Mouse (Mus musculus): ENCODE data around the gene Castor1. TPM values are rescaled to one million over a fixed set of nuclear protein-coding genes. Genes with fewer than 3 reads are reported as not detected.

The Castor1 gene
- total and polyA plus RNA-seq, 2 experiments from 2014 or later = 4.9 to 6.9 TPM

DNA sequence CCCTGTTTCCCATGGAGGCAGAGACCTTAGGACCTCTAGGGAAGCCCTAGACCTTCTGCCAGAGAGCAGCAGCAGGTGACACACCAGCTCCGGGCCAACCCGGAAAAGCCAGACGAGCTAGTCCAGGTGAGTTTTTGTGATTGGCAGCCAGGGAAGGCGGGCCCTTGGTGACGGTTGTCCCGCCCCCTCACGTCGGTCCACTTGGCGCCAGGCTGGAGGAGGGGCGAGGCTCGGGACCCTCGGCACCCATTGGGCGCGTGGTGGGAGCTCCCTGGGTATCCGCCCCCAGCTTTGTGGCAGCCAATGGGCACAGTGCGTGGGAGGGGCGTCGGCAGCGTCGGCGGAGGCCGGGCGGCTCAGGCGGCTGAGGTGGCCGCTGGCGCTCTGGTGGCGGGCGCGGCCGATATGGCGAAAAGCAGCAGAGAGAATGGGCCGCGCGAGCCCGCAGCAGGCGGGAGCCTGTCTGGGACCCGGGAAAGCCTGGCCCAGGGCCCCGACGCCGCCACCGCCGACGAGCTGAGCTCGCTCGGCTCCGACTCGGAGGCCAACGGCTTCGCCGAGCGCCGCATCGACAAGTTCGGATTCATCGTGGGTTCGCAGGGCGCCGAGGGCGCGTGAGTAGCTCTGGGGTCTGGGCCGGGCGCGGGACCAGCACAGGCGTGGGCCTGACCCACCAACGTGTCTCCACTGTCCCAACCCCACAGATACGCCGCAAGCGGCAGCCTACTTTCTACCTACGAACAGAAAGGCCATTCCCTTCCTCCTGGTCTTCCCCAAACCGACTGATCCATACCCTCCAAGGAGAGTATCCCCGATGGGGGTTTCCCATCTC is 31.3 kb upstream of the Castor1 start, which contains the start of gene Tbc1d10a:
Tbc1d10a (plus strand) TSS at position 304 of the 832 bp plus-strand sequence.
- Histone ChIP-seq H3K36me3 (ENCODE audit: insufficient read depth) (peaks cover 18% of the 10 kb centered on the region), H3K4me3 (ENCODE audit: low read depth, low read length) (peak within 1 kb of the TSS; percentile 70), H3K9ac (peak within 1 kb of the TSS; percentile 86), H3K27ac (ENCODE audit: low read depth, low read length) (peak within 1 kb of the TSS; percentile 72), H3K4me2 (ENCODE audit: low read depth) (peak within 1 kb of the TSS; percentile 70), H3K27me3 (ENCODE audit: insufficient read depth, low read length) (no peaks in the 10 kb centered on the region), H3K4me1 (ENCODE audit: insufficient read depth) (peaks cover 7% of the 10 kb centered on the region; the same call in 1 of the 2 replicates), H3K9me3 (ENCODE audit: low read length) (no peaks in the 10 kb centered on the region)
- ATAC-seq (peak; percentile 99), DNase-seq (peak; percentile 98)
- WGBS = under 1% methylated on average over 62 of the region's 71 CpGs
- TF ChIP-seq CTCF (IDR thresholded peaks at IDR 0.05; ENCODE audit: low read depth) = no peak

DNA sequence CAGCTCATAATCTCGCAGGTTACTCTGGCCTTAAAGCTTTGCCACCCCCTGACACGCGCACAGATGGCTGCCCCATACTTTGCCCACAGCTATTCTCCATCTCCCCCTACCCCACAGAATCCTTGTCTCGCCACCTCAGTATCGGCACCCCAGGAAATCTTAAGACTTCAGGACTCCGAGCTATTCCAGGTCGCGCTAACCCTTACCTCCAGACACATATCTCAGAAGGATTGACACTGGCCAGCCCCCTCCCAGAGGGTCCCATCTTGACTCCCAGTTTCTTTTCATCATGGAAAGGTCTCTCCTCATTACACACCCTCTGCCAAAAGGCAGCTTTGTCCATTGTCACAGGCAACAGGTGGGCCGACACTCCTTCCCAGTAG is 30.7 kb upstream of the Castor1 start:
- Histone ChIP-seq H3K4me2 (ENCODE audit: low read depth) (peak overlapping the region; percentile 70), H3K9me3 (ENCODE audit: low read length) (no peaks in the 10 kb centered on the region), H3K9ac (peak overlapping the region; percentile 86), H3K27ac (ENCODE audit: low read depth, low read length) (no peak overlapping the region), H3K4me1 (ENCODE audit: insufficient read depth) (peaks cover 7% of the 10 kb centered on the region; the same call in 1 of the 2 replicates), H3K36me3 (ENCODE audit: insufficient read depth) (peaks cover 12% of the 10 kb centered on the region), H3K4me3 (ENCODE audit: low read depth, low read length) (peak overlapping the region; percentile 70), H3K27me3 (ENCODE audit: insufficient read depth, low read length) (no peaks in the 10 kb centered on the region)
- ATAC-seq = no peak
- no peak for TF ChIP-seq CTCF (IDR thresholded peaks at IDR 0.05; ENCODE audit: low read depth)
- WGBS = 11% methylated on average over 9 of the region's 9 CpGs
- no peak for DNase-seq

DNA sequence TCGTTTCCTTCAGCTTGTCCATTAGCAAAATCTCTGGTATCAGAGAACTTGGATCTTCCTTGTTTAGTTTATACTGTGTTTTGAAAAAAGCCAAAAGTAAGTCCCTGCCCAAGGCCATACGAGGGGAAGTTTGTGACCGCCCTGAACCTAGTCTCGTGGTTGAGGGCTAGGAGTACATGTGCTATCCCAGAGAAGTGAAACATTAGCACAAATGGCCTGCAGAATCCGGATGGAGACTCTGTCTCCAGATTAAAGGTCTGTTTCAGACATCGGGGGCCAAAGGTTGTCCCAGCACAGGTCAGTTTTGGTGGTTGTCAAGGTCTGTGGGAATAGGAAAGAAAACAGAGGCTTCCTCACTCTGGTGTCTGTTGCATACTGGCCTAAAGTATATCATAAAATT is 28.8 kb upstream of the Castor1 start:
- H3K9me3 ChIP-seq (ENCODE audit: low read length) = no peaks in the 10 kb centered on the region
- no peak for TF ChIP-seq CTCF (IDR thresholded peaks at IDR 0.05; ENCODE audit: low read depth)
- no peak overlapping the region for H3K4me2 ChIP-seq (ENCODE audit: low read depth)
- 88% methylated on average over 6 of the region's 6 CpGs for WGBS
- H3K27me3 ChIP-seq (ENCODE audit: insufficient read depth, low read length) = no peaks in the 10 kb centered on the region
- H3K9ac ChIP-seq = no peak overlapping the region
- H3K27ac ChIP-seq (ENCODE audit: low read depth, low read length) = no peak overlapping the region
- DNase-seq (no peak), ATAC-seq (no peak)
- peaks cover 7% of the 10 kb centered on the region; the same call in 1 of the 2 replicates for H3K4me1 ChIP-seq (ENCODE audit: insufficient read depth)
- no peak overlapping the region for H3K4me3 ChIP-seq (ENCODE audit: low read depth, low read length)
- no peaks in the 10 kb centered on the region for H3K36me3 ChIP-seq (ENCODE audit: insufficient read depth)

DNA sequence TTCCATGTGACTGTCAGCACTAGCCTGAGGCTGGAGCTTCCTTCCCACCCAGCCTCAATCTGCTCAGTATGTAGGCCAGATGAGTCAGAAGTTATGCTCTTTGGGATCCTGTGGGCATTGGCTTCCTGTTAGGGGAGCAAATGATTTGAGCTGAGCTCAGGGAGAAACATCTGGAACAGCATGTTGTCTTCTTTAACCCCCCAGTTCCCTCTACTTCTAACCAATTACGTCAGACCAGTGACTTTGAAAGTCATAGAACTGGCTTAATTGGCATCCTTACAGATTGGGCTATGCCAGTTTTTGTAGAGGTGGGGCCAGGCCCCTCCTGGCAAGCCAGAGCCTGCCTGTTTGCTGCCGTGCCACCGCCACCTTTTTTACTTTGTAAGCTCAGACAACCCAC is 27.3 kb upstream of the Castor1 start:
- no peak for ATAC-seq
- 61% methylated on average over 3 of the region's 3 CpGs for whole genome bisulfite sequencing
- Histone ChIP-seq H3K4me1 (ENCODE audit: insufficient read depth) (peaks cover 7% of the 10 kb centered on the region; the same call in 1 of the 2 replicates), H3K4me2 (ENCODE audit: low read depth) (no peak overlapping the region), H3K27me3 (ENCODE audit: insufficient read depth, low read length) (no peaks in the 10 kb centered on the region), H3K9me3 (ENCODE audit: low read length) (no peaks in the 10 kb centered on the region), H3K27ac (ENCODE audit: low read depth, low read length) (no peak overlapping the region), H3K4me3 (ENCODE audit: low read depth, low read length) (no peak overlapping the region), H3K9ac (no peak overlapping the region), H3K36me3 (ENCODE audit: insufficient read depth) (no peaks in the 10 kb centered on the region)
- no peak for DNase-seq
- no peak for TF ChIP-seq CTCF (IDR thresholded peaks at IDR 0.05; ENCODE audit: low read depth)

DNA sequence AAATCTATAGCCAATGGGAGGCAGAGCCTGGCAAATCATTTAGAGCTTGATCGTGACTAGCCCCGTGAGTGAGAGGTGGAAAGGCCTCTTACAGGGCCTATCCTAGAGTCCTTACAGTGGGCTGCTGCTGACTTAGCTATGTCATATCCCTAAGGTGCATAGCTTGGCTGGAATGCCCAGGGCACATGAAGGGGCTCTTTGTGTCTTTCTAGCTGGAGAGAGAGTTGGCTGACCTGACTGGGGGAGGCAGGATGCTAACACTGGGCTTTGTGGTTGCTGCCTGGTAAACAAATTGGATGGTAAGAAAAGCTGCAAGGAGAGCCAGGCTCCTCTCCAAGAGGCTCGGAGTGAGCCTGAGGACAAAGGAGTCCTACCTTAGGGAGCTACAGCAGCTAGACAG is 25.3 kb upstream of the Castor1 start:
- Histone ChIP-seq H3K4me3 (ENCODE audit: low read depth, low read length) (no peak overlapping the region), H3K27ac (ENCODE audit: low read depth, low read length) (no peak overlapping the region), H3K9me3 (ENCODE audit: low read length) (no peaks in the 10 kb centered on the region), H3K27me3 (ENCODE audit: insufficient read depth, low read length) (no peaks in the 10 kb centered on the region), H3K4me1 (ENCODE audit: insufficient read depth) (peaks cover 2% of the 10 kb centered on the region; the same call in 1 of the 2 replicates), H3K4me2 (ENCODE audit: low read depth) (no peak overlapping the region), H3K36me3 (ENCODE audit: insufficient read depth) (no peaks in the 10 kb centered on the region), H3K9ac (no peak overlapping the region)
- WGBS = 69% methylated on average over 3 of the region's 3 CpGs
- ATAC-seq = no peak
- TF ChIP-seq CTCF (IDR thresholded peaks at IDR 0.05; ENCODE audit: low read depth) = no peak
- no peak for DNase-seq

DNA sequence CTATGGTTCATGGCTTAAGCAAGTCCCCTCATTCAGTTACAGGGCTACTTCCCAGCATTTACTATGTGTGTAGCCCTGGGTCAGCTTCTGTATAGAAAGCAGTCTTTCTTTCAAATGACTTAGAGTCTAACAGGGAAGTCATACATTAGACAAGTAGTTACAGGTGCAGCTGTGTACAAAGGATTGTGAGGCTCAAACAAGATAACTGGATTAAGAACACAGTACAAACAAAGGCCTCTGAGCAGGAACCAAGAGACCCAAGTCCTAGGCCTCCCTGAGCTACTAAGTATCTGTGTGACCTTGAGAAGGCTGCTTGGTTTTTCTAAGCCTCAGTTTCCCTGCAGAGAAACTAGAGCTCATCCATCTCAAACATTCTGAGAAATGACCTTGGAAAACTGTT is 24.6 kb upstream of the Castor1 start:
- Histone ChIP-seq H3K27me3 (ENCODE audit: insufficient read depth, low read length) (no peaks in the 10 kb centered on the region), H3K9me3 (ENCODE audit: low read length) (no peaks in the 10 kb centered on the region), H3K36me3 (ENCODE audit: insufficient read depth) (no peaks in the 10 kb centered on the region), H3K4me3 (ENCODE audit: low read depth, low read length) (no peak overlapping the region), H3K4me1 (ENCODE audit: insufficient read depth) (no peaks in the 10 kb centered on the region), H3K27ac (ENCODE audit: low read depth, low read length) (no peak overlapping the region), H3K4me2 (ENCODE audit: low read depth) (no peak overlapping the region), H3K9ac (no peak overlapping the region)
- ATAC-seq (no peak), DNase-seq (no peak)
- TF ChIP-seq CTCF (IDR thresholded peaks at IDR 0.05; ENCODE audit: low read depth) = no peak

DNA sequence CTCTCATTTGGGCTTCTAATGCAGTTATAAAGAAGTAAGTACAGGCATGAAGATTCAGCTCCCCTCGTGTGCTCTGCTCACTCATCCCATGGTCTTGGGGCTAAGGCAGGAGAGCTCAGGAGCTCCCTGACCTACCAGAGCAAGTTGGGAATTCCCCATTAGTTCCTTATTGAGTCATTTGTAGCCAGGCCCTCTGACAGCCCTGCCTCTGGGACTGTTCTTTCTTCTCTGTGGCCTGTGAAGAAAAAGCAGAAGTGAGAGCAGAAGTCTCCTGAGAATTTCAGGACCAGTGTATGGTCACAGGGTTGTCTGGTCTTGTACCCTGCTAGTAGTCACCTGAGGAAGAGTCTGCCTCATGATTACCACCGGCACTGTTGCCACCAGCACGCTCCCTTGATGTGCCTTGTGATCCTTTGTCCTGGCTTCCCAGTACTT is 22.4 kb upstream of the Castor1 start:
- no peaks in the 10 kb centered on the region for H3K36me3 ChIP-seq (ENCODE audit: insufficient read depth)
- no peaks in the 10 kb centered on the region for H3K9me3 ChIP-seq (ENCODE audit: low read length)
- H3K4me2 ChIP-seq (ENCODE audit: low read depth) = no peak overlapping the region
- no peak overlapping the region for H3K4me3 ChIP-seq (ENCODE audit: low read depth, low read length)
- H3K27me3 ChIP-seq (ENCODE audit: insufficient read depth, low read length) = no peaks in the 10 kb centered on the region
- no peak for TF ChIP-seq CTCF (IDR thresholded peaks at IDR 0.05; ENCODE audit: low read depth)
- DNase-seq = no peak
- WGBS = 89% methylated on average over 3 of the region's 3 CpGs
- no peak for ATAC-seq
- no peaks in the 10 kb centered on the region for H3K4me1 ChIP-seq (ENCODE audit: insufficient read depth)
- no peak overlapping the region for H3K9ac ChIP-seq
- no peak overlapping the region for H3K27ac ChIP-seq (ENCODE audit: low read depth, low read length)
